In the genomic region with DNA sequence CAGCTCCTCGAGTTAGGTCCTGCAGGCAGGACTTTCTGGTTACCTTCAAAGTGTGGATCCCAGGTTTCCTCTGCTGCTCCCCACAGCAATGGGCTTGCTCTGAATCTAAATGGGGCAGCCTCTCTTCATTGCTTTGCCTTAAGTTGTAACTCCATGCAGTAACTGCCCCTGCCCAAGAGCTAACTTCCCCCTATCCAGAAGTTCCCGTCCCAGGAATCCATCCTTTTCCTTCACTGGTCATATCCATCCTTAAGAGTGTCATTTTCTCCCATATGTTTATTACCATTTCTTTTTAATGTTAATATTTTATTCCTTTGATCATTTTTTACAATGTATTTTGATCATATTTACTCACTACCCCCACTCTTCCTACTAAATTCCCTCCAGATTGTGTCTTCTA, we compare ENCODE assay signal across 9 mouse cellular contexts. TPM values are rescaled to one million over a fixed set of nuclear protein-coding genes. Genes with fewer than 3 reads are reported as not detected.
DNase-seq lines count a peak whose midpoint lies in the region; ATAC-seq and TF ChIP-seq lines count a peak whose summit lies in the region.
"Had no signal": no experiment of that assay in that cellular context is flagged by ENCODE, and none has a peak within 500 bp of the region (broad histone marks: within the 10 kb centered on the region; RNA-seq: fewer than 3 reads in every experiment).

A gene (minus strand): TSS at position 101 of the 400 bp plus-strand sequence.

- no peak for TF ChIP-seq POLR2A in heart, adult 2 months (IDR thresholded peaks at IDR 0.05; ENCODE audit: insufficient read depth, low read depth, low read length)
- no peak for TF ChIP-seq POLR2A in cortical plate, adult 2 months (IDR thresholded peaks at IDR 0.05; ENCODE audit: extremely low read depth, insufficient read depth, low read length)
- TF ChIP-seq POLR2A in small intestine, adult 2 months (IDR thresholded peaks at IDR 0.05; ENCODE audit: low read depth, low read length): no peak

- intact Hi-C loops in heart, adult 2 months (cut with DNase I): loop anchor here (5.0 kb wide), 1 partner anchor 201 kb away; a partner anchor contains a TSS
- intact Hi-C loops in heart, postnatal 14 days (cut with DNase I): loop anchor here (2.0 kb wide), 1 partner anchor 101 kb away; no protein-coding TSS in a partner anchor

- peak within 1 kb of the TSS; percentile 87 for H3K4me2 ChIP-seq in limb, embryonic 13.5 days (replicated peaks)

- 0 out of 2 replicates have a peak, but pooled peaks cover 9% of the 10 kb centered on the region for H3K9me3 ChIP-seq in limb, embryonic 13.5 days

- no peak for TF ChIP-seq EP300 in heart, adult 2 months (IDR thresholded peaks at IDR 0.05; ENCODE audit: insufficient read depth, low read depth, low read length)

- peak within 1 kb of the TSS; percentile 80 for H3K9ac ChIP-seq in heart, adult 2 months (ENCODE audit: low read depth, low read length)
- H3K9ac ChIP-seq in limb, embryonic 13.5 days: peak within 1 kb of the TSS; percentile 45

- TF ChIP-seq CTCF in heart, adult 2 months (IDR thresholded peaks at IDR 0.05): no peak
- no peak for TF ChIP-seq CTCF in cortical plate, adult 2 months (IDR thresholded peaks at IDR 0.05; ENCODE audit: extremely low read depth, insufficient read depth, low read length)
- no peak for TF ChIP-seq CTCF in small intestine, adult 2 months (IDR thresholded peaks at IDR 0.05; ENCODE audit: extremely low read depth, insufficient read length, insufficient replicate concordance, low read depth, low read length)

- no peaks in the 10 kb centered on the region; the same call in 1 of the 2 replicates for H3K79me2 ChIP-seq in heart, adult 2 months (replicated peaks; ENCODE audit: control insufficient read depth, insufficient read depth, low read length)

- peaks cover 3% of the 10 kb centered on the region; the same call in 1 of the 2 replicates for H3K4me1 ChIP-seq in heart, adult 2 months (ENCODE audit: control insufficient read depth, insufficient read depth, low read length)
- peaks cover 3% of the 10 kb centered on the region; the same call in 1 of the 2 replicates for H3K4me1 ChIP-seq in cortical plate, adult 2 months (ENCODE audit: control insufficient read depth, insufficient read depth, low read length)
- H3K4me1 ChIP-seq in limb, embryonic 13.5 days: peaks cover 7% of the 10 kb centered on the region; the same call in 1 of the 2 replicates
- peaks cover 13% of the 10 kb centered on the region; the same call in 1 of the 2 replicates for H3K4me1 ChIP-seq in small intestine, adult 2 months (ENCODE audit: control insufficient read depth, insufficient read depth, insufficient read length, low read length)

- no peak for DNase-seq in heart, adult 2 months
- no peak for DNase-seq in heart, adult 9 months (ENCODE audit: low spot score in 2 of 2)
- DNase-seq in heart, postnatal 14 days: no peak
- no peak for DNase-seq in B cell, adult 2 months
- no peak for DNase-seq in cerebellum, postnatal 36 days

- H3K36me3 ChIP-seq in heart, adult 2 months (ENCODE audit: control insufficient read depth, insufficient read depth, low read length): no peaks in the 10 kb centered on the region
- H3K36me3 ChIP-seq in limb, embryonic 13.5 days: no peaks in the 10 kb centered on the region
- peaks cover 10% of the 10 kb centered on the region for H3K36me3 ChIP-seq in small intestine, adult 2 months (ENCODE audit: control insufficient read depth, insufficient read depth, low read length)

- peaks cover 1% of the 10 kb centered on the region; the same call in 1 of the 2 replicates for H3K27me3 ChIP-seq in heart, adult 2 months (ENCODE audit: control insufficient read depth, insufficient read depth, low read length)
- H3K27me3 ChIP-seq in limb, embryonic 13.5 days: peaks cover 37% of the 10 kb centered on the region
- no peaks in the 10 kb centered on the region for H3K27me3 ChIP-seq in small intestine, adult 2 months (ENCODE audit: control insufficient read depth, insufficient read depth, low read length)
- H3K27me3 ChIP-seq: CH12.LX had no signal

- no peak for ATAC-seq in limb, embryonic 13.5 days (ENCODE audit: low FRiP score, low read depth)

- peak within 1 kb of the TSS; percentile 90 for H3K27ac ChIP-seq in heart, adult 2 months
- H3K27ac ChIP-seq in cortical plate, adult 2 months (ENCODE audit: insufficient read depth, low read length): peak within 1 kb of the TSS; percentile 94
- H3K27ac ChIP-seq in limb, embryonic 13.5 days: no peak within 1 kb of the TSS
- peak within 1 kb of the TSS; percentile 82 for H3K27ac ChIP-seq in small intestine, adult 2 months (ENCODE audit: insufficient read depth, low read depth, low read length)

- WGBS in heart, adult 2 months: 63% methylated on average over 2 of the region's 2 CpGs
- 60% methylated on average over 2 of the region's 2 CpGs for WGBS in limb, embryonic 13.5 days
- WGBS in small intestine, adult 2 months: 61% methylated on average over 2 of the region's 2 CpGs

- H3K4me3 ChIP-seq in heart, adult 2 months: peak within 1 kb of the TSS; percentile 82
- H3K4me3 ChIP-seq in cortical plate, adult 2 months (ENCODE audit: insufficient read depth, low read length): peak within 1 kb of the TSS; percentile 98
- peak within 1 kb of the TSS; percentile 52 for H3K4me3 ChIP-seq in limb, embryonic 13.5 days
- peak within 1 kb of the TSS; percentile 78 for H3K4me3 ChIP-seq in small intestine, adult 2 months (ENCODE audit: low read depth, low read length)

RNA-seq across cellular contexts. Expression of the gene that starts here (rescaled TPM):
- 10 to 100 TPM; 17.5 to 38.7 TPM for total RNA-seq in heart, adult 2 months (2021)
- 4.3 and 5.0 TPM in 2 replicates for polyA plus RNA-seq in heart, adult 2 months (2012; rRNA removed)
- 75.1 and 79.4 TPM in 2 replicates for polyA plus RNA-seq in cortical plate, adult 2 months (2012; rRNA removed)
- 10 to 100 TPM; 12.0 to 17.9 TPM for total RNA-seq in heart, postnatal 14 days (2021)
- polyA plus RNA-seq in limb, embryonic 13.5 days (2015; fragmentation: Nextera tagmentation; extraction: Ambion mirVana): 0.09 TPM in 1 of 2 replicates, not detected in the other
- polyA plus RNA-seq in small intestine, adult 2 months (2012; rRNA removed): 57.5 and 122 TPM in 2 replicates
- total RNA-seq: CH12.LX had no signal
